Mouse (Mus musculus) heart, adult 8-10 months (tissue): ENCODE data around the gene Gm20828. TPM values are rescaled to one million over a fixed set of nuclear protein-coding genes. Genes with fewer than 3 reads are reported as not detected.
"Not testable (repeated sequence)": the region's sequence is repeated elsewhere in the genome, so short reads cannot be mapped to it uniquely, and the experiment has no call there.

Experiments used
- DNase-seq: peaks from one replicate; pipeline ENCODE4 v3.0.0; 2022; ENCODE audit warnings: low spot score
- total RNA-seq, 4 experiments: library from RNA; stranded (reverse); gene quantifications; 2 replicates each; pipeline ENCODE4 v1.2.4; 2022

Gene Gm20828
- total RNA-seq: not detected

DNA sequence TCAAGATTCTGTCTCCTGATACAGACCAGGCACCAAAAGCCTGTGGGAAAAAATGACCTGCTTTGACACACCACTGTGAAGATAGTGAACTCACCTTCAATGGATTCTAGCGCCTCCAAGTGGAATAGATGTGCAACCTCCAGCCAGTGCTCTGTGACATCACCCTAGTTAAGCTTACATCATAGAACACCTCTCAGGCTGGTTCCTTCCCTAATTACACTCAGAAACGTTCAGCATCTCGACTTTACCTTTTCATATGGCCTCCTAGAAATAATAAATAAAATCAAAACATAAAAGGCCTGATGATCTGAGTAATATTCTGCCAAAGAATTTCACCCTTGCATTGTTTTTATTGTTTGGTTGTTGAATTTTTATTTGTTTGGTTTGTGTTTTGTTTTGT is at the start of gene Gm20828:
Gene Gm20828, minus strand, starts transcription at position 101 of the 400 bp plus-strand sequence.
- not testable (repeated sequence) for DNase-seq
